Mouse (Mus musculus): Measurements from ENCODE around the gene Pmepa1.

Gene Pmepa1

DNA sequence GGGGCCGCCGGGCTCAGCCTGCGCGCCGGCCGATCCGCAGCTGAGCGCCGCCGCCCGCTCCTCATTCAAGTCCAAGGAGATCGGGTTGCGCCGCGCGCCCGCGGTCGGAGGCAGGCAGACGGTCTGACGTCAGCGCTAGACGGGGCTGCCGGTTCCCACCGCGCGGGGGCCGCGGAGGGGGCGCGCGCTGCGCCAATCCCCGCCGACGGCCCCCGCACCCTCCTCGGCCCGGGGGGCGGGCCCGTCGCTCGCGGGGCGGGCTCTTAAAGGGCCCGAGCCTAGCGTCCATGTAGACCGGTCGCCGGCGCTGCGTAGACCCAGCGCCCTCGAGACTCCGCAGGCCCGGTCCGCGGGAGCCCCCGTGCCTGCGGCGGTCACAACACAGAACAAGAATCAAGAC lies at the start of gene Pmepa1:
Pmepa1 (minus strand) TSS at position 125 of the 400 bp plus-strand sequence.
- DNase-seq = peak; percentile 95 to 96

GRCm38 (mm10) chr2:173321754-173322153 lies 45.4 kb upstream of the Pmepa1 start:
- peak in 1 of 2 experiments; percentile 34 for DNase-seq

DNA sequence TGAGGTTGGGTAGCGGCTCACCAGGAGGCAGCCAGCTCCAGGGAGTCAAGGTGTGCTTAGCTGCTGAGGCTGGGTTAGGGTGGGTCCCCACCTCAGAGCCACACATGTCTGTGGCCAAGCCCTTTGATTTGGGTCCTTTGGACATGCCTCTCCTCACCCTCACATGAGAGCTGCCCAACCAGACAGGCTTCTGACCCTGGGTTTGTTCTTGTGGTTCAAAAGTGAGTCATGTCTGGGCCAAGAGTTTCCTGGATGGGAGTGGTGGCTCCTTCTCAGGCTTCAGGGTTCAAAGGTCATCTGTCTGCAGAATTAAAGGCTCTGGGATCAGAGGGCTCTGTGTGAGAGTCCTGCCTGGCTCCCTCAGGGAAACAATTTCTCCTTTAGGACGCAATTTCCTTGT lies 44.9 kb upstream of the Pmepa1 start:
- DNase-seq = no peak

GRCm38 (mm10) chr2:173314291-173314690 lies 38.0 kb upstream of the Pmepa1 start:
- no peak for DNase-seq

GRCm38 (mm10) chr2:173308486-173308885 lies 32.2 kb upstream of the Pmepa1 start:
- no peak for DNase-seq

DNA sequence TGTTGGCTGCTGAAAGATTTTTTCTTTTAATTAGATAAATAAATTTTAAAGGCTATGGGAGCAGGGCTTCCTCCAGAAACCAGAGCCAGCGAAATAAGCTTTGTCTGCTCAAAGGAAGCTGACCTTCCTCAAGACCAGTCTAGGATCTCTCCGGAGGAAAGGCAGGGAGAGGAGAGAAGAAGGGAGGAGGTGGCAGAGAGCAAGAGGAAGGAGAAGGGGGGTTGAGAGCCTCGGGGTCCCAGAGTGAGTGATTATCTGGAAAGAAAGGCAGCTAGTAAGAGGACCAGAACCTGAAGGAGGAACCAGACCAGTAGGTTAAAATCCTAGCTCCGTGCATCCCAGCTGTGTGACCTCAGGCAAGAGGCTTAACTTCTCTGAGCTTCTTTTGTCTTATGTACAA lies 31.7 kb upstream of the Pmepa1 start:
- DNase-seq = no peak

DNA sequence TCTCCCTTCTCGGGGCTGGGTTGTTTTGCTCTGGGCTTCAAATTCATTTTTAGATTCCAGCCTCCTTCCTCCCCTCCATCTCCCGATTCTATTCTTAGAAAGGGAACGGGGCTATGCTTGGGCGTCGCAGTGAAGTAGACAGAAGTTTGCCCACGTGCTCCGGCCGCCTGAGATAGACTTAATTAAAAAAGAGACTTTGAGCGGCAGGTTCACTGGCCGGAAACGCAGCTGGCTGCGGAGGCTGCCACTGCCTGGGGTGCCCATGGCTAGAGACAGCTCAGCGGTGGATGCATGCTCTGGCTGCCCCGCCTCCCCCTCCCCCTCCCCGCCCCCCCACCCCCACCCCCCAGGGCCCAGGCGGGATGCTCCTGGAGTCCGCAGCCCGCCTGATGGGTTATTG lies 31.2 kb upstream of the Pmepa1 start:
- peak; percentile 71 to 73 for DNase-seq

DNA sequence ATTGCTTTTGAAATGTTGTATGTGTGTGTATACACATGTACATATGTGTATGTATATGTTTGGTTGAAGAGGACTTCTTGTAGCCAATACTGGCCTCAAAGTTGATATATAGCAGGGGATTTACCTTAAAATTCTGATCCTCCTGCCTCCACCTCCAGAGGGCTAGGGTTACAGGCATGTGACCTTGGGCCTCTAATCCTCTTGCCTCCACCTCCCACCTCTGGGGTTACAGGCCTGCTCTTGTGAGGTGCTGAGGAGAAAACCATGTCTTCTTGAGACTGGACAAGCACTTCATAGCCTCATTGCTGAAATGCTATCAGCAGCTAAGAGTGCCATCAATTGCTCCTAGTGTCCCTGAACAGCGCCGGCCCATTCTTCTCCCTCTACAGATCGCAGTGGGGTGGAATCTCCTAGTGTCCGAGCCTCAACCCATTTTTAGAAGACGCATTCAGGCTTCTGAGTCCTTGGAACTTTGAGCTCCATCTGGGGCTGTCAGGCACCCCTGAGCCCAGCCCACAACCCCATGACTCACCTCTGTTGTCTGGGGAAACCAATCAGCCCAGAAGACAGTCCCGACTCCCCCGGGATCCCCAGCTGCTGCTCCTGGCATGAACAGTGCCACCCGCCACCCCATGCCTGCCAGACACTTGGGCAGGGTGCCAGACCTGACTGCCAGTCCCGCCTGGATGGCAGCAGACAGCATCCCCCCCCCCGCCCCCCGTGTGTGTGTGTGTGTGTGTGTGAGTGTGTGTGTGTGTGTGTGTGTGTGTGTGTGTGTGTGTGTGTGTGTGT lies 30.6 kb upstream of the Pmepa1 start:
- peak; percentile 63 to 81 for DNase-seq

- no peak for DNase-seq
Observed at GRCm38 (mm10) chr2:173305011-173305410, 28.7 kb upstream of the Pmepa1 start.

- DNase-seq = peak in 1 of 2 experiments; percentile 41
Observed at GRCm38 (mm10) chr2:173300663-173301630, 24.6 kb upstream of the Pmepa1 start.

- DNase-seq = no peak
Observed at GRCm38 (mm10) chr2:173296408-173296807, 20.1 kb upstream of the Pmepa1 start.

DNA sequence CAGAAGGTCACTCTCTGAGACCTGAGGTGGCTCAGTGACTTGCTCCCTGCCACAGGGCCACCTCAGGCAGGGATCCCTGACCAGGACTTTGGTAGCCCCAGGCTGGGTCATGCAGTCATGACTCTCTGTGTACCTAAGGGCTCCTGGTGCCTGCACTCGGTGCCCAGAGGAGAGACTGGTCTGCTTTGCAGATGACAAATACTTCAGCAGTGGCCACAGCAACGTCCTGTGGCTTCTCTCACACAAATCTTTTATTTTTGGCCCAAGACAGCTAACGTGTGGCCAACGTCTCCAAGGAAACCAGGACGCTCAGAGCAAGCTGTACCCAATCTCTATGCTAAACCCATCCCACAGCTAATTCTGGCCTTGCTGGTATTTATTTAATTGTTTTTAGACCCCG lies 16.7 kb upstream of the Pmepa1 start:
- no peak for DNase-seq

GRCm38 (mm10) chr2:173292551-173292950 lies 16.2 kb upstream of the Pmepa1 start:
- no peak for DNase-seq

- no peak for DNase-seq
Observed at GRCm38 (mm10) chr2:173290981-173291380, 14.6 kb upstream of the Pmepa1 start.

GRCm38 (mm10) chr2:173289928-173290327 lies 13.6 kb upstream of the Pmepa1 start:
- no peak for DNase-seq

DNA sequence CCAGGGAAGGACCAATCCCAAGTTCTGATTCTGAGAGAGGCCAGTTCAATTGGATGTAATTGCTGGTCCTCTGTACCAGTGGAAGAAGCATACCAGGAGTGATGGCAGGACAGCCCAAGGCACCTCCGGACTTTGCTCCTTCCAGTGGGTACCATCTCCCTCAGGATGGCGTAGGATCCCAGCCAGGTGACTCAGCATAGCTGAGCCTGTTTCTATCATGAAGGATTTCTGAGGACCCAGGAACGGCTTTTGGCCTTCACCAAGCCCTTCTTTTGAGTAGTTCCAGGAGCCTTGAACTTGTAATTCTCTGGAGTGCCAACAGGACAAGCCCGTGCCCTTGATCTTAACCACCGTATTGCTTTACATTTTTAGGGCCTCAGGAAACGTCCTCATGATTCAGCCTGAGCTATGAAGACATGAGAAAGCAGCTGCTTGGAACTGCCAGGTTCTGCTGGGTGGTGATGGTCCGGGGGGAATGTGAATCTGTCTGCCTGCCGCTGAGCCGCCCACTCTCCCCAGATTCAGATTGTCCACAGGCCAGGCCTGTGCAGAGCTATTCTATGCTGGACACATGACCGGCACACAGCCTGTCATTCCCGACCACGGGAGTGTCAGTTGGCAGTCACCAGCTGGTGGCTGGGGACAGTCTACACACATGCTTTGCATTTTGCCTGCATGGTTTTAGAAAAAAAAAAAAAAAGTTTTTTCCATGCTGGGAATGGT lies 9.6 kb upstream of the Pmepa1 start:
- no peak for DNase-seq

- no peak for DNase-seq
Observed at GRCm38 (mm10) chr2:173284771-173285170, 8.4 kb upstream of the Pmepa1 start.

DNA sequence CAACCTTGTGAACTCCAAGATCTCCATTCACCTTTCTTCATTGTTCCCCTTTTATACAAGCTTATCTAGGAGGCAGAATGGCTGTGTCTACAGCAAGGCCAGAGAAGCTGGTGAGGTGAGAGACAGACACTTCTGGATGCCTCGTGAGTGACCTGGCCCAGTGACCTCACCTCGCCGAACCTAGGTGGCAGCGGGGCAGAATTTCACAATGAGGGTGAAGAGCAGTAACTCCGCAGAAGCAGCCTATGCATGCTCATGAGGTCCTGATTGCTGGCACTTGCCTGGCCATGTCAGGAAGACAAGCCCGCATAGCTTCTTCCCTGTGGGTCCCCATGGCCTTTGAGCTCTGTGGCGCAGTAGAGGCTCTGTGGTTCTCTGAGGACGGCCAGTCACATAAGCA lies 5.9 kb upstream of the Pmepa1 start:
- DNase-seq = no peak

DNA sequence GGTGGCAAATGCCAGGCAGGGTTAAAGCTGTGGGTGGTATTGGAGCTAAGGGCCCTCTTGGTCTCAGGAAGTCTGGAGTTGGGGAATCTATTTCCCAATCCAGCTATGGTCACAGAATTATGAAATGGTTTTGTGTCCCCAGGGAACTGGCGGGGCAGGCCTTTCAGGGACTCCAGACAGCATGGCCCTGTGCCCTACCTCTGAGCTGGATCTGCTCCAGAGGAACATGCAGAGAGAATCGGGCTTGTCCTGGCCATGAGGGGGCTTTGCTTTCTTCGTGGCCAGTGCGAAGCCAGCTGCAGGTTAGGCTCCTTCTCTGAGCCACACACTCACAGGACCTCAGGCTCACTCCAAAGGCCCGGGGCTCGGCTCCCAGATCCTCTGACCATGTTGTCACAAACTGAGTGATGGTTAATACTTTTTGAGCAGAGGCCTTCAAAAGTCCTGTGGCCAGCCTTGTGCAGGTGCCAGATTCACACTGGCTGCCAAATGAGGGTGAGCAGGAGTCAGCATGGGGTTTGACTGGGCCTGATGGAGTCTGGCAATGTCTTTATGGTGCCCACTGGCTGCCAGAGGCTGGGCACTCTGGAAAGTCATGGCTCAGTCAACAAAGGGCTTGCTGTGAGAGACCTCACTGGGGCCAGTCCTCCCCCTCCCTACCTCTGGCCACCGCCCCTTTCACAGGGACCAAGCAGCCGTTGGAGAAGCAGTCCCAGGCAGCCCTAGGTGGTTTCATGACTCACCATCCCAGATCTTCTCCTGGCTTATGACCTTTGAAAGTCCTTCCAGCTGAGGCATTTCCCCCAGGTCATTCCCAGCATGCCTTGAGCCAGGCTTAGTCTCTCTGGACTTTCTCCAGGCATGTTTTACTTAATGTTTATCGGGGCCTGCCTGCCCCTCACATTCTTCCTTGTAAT lies 4.9 kb upstream of the Pmepa1 start:
- peak; percentile 50 to 56 for DNase-seq

- DNase-seq = peak in 1 of 2 experiments; percentile 64
Observed at GRCm38 (mm10) chr2:173278846-173279580, 2.7 kb upstream of the Pmepa1 start.

DNA sequence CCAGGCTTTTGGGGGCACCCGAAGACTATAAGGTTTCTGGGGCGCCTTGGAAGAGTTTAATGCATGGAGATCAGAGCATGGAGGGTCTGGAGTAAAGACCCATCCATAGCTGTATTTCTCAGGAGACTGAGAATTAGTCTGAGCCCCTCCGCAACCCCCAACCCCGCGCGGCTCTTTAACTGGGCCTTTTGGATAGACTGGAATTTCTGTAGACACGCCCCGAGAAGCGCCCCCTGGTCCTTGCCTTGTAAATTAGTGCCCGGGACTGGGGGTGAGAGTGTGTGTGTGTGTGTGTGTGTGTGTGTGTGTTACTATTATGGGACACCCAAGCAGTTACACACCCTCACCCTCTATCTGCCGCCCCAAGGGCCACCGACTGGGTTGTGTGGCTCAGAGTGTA lies 526 bp upstream of the Pmepa1 start:
- peak; percentile 49 to 69 for DNase-seq
